Mouse (Mus musculus) cortical plate, adult 2 months (tissue): Measurements from ENCODE around the gene Zmat3. TPM values are rescaled to one million over a fixed set of nuclear protein-coding genes. Genes with fewer than 3 reads are reported as not detected.

Experiments used
- H3K27ac ChIP-seq: fragments of 200-500 bp; 2 replicates; pipeline ENCODE4 v1.5.1; 2012; ENCODE audit warnings: low read length, control low read depth, inconsistent platforms; ENCODE audit not compliant: insufficient read depth
- H3K4me1 ChIP-seq: fragments of 200-500 bp; 2 replicates; pipeline ENCODE4 v1.6.1; 2011; ENCODE audit warnings: low read length; ENCODE audit not compliant: control insufficient read depth, insufficient read depth
- H3K4me3 ChIP-seq: fragments of 200-500 bp; 2 replicates; pipeline ENCODE4 v1.5.1; 2011; ENCODE audit warnings: mild to moderate bottlenecking, low read length, control low read depth; ENCODE audit not compliant: insufficient read depth
- CTCF ChIP-seq: fragments of 200-500 bp; IDR thresholded peaks from 2 replicates; pipeline ENCODE4 v1.5.1; 2011; ENCODE audit warnings: mild to moderate bottlenecking, control low read depth, low read length; ENCODE audit not compliant: insufficient read depth; ENCODE audit errors: extremely low read depth
- POLR2A ChIP-seq: fragments of 200-500 bp; IDR thresholded peaks from 2 replicates; pipeline ENCODE4 v1.6.1; 2011; ENCODE audit warnings: mild to moderate bottlenecking, low read length, control low read depth; ENCODE audit not compliant: insufficient read depth; ENCODE audit errors: extremely low read depth
- polyA plus RNA-seq: library from polyadenylated mRNA; depleted of rRNA; stranded (reverse); fragments of >200 nt; gene quantifications from 2 replicates; pipeline ENCODE4 v1.2.3, GENCODE M21; 2012; rRNA removed

Gene Zmat3
- polyA plus RNA-seq, 1 experiment = 47.5 TPM

DNA sequence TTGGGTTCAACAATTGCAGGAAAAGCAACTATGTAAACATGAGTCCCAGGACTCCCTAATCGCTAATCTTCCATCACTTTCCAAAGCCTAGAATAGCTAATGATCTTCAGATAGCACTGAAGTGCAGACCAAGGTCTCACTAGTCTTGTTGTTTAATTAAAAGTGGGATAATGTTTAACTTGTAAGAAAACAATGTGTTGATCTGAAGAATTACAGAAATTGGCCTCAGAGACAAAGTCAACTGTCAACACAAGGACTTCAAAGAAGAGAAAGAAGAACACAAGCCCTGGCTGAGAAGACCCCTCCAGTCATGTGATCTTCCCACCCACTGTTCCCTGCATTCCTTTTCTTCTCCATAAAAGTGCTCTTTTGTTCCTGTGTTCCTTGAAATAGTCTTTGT, 61.6 kb downstream of the Zmat3 start:
- TF ChIP-seq CTCF (no peak), POLR2A (no peak)
- H3K4me1 ChIP-seq = no peaks in the 10 kb centered on the region
- no peak overlapping the region for H3K4me3 ChIP-seq
- no peak overlapping the region for H3K27ac ChIP-seq

DNA sequence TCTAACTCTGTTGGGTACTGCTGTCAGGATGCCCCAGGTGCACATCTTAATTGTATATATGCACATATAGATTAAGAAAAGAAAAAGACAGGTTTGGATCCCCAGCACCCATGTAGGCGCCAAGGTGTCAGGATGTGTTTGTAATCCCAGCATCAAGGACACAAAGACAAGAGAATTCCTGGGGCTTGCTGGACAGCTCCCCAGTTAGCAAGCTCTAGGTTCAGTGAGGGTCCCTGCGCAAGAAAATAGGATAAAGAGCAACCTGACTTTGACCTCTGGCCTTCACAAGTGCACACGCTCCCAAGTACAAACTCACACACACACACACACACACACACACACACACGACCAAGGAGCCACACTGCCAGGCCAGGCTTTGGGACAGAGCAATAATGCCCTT, 73.8 kb downstream of the Zmat3 start:
- Histone ChIP-seq H3K27ac (no peak overlapping the region), H3K4me3 (no peak overlapping the region), H3K4me1 (no peaks in the 10 kb centered on the region)
- TF ChIP-seq CTCF (no peak), POLR2A (no peak)

Other genes with a start within 250 kb of the Zmat3 start
- 20.3 and 23.1 TPM in 2 replicates for gene Pik3ca, start 31.7 kb upstream of the Zmat3 start, polyA plus RNA-seq
- gene Kcnmb3, start 126.2 kb upstream of the Zmat3 start, polyA plus RNA-seq = not detected in 2 replicates
- 52.0 and 52.8 TPM in 2 replicates for gene Zfp639, start 144.2 kb upstream of the Zmat3 start, polyA plus RNA-seq
- 101 and 106 TPM in 2 replicates for gene Mfn1, start 163.5 kb upstream of the Zmat3 start, polyA plus RNA-seq